Mouse (Mus musculus): Measurements from ENCODE around the gene Olfr1022.

Gene Olfr1022

DNA sequence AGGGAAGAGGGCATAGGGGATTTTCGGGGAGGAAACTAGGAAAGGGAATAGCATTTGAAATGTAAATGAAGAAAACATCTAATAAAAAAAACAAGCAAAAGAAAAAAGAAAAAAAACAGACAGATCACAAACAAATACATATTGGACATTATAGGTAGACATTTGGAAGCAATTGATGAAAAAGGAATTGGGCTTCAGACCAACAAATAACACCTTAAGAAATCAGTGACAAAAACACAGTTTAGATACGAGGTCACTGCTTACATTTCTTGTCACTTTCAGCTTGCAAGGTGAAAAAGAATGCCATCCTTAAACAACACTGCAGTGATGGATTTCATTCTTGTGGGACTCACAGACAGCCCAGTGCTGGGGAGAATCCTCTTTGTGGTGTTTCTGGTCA is at the start of gene Olfr1022:
TSS of gene Olfr1022 (plus strand) at position 301 of the 400 bp plus-strand sequence.
- DNase-seq (ENCODE audit: low spot score in 2 of 2): no peak

DNA sequence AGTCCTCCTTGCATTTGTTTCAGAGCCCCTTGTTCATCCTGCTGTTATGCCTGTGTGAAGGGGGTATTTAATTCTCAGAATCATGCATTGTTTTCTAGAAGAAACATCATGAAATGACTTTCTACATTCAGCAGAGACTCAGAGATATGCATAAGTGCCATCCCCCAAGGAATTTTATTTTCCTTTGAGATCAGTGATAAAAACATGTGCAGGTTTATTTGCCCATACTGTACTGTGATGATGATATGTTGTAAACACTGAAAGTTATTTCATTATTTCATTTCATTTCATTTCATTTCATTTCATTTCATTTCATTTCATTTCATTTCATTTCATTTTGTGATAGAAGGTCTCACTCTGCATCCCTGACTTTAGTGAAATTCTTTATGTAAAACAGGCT is 23.0 kb upstream of the Olfr1022 start, which contains the start of gene Olfr1019:
TSS of gene Olfr1019 (minus strand) at position 101 of the 400 bp plus-strand sequence.
- DNase-seq (ENCODE audit: low spot score in 2 of 2): no peak

DNA sequence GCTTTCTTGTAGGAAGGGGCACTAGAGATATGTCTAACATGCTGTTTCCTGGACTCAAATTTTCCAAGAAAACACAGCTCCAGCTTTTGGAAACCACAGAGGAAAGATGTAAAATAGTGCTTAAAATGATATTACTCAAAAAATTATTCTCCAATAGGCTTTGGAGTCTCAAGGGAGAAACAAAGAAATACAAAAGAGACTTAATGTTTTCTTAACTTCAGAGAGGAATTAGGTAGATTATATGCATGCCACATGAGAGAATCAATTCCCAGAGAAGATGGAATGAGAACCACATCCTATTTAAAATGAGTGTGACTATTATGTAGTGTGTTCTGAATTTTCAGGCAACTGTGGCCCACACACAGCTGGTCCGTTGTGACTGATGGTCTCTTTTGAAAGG is 21.7 kb upstream of the Olfr1022 start, which contains the start of gene Olfr1020:
TSS of gene Olfr1020 (plus strand) at position 301 of the 400 bp plus-strand sequence.
- DNase-seq (ENCODE audit: low spot score in 2 of 2): no peak

DNA sequence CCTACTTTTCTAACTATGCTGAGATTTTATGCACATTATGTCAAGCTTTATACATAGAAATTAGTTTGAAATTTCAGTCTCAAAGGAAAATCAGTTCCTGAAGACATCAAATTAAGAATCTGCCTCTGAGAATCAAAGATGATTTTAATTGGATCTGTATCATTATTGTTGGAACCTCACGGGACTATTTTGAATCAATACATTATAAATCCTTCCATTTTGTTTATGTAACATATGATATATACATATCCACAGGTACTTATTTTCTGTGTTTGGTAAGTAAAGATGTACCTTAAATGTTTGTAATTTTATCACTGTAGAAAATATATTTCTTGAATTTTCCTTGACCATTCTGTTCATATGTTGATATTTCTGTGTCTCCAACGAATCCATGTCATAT is 16.9 kb downstream of the Olfr1022 start, which contains the start of gene Olfr1023:
TSS of gene Olfr1023 (plus strand) at position 301 of the 400 bp plus-strand sequence.
- DNase-seq (ENCODE audit: low spot score in 2 of 2): no peak

DNA sequence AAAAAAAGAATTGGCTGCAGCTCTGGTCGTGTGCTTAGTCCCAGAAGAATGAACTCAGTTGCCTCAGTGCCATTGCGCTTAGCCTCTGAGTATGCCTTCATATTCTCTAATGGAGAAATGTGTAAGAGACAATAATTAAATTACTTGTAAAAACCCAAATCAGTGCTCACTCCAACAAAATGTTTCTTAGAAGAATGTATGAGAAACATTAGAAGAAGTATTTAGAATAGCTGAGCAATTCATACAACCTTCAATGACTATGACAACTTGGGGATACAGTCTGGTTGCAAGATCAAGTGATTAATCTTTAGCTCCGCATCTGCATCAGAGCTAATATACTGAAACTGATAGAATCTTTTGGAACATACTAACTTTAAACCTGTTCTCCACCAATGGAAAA is 36.6 kb downstream of the Olfr1022 start, which contains the start of gene Olfr1024:
TSS of gene Olfr1024 (minus strand) at position 101 of the 400 bp plus-strand sequence.
- no peak for DNase-seq (ENCODE audit: low spot score in 2 of 2)

DNA sequence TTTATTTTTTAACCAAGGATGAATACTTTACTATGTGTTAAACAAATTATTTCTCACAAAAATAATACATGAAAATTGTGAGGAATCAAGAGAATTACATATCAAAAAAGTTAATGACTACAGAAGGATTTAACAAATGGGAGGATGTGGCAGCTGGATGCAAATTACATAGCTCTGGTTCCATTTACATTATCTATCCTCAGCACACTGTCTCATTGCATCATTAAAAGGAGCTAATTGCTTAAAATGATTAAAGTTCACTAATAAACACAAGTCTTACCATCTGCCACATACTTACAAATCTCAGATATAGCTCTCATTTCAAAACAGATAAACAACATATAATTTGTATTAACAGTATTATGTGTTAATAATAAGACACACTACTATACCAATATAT is 44.8 kb downstream of the Olfr1022 start:
- DNase-seq (ENCODE audit: low spot score in 2 of 2): no peak

DNA sequence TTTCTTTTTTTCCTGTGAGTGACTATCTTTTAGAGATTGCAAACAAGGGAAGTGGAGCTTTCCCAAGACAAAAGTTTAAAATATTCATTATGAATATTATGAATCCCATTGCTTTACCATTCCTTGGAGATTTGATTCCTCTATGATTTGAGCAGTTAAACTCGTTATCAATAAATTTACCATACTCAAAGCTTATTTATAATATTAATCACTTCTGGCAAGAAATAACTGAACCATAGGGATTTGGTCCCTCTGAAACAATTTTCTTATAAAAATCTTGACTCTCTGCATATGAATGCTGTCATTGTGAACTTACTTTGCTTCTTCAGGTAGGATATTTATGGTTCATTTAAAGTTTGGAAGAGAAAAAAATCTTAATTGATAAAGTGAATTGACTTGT is 46.5 kb downstream of the Olfr1022 start, which contains the start of gene Olfr1025-ps1:
TSS of gene Olfr1025-ps1 (plus strand) at position 301 of the 400 bp plus-strand sequence.
- DNase-seq (ENCODE audit: low spot score in 2 of 2): no peak

All from urinary bladder, postnatal 4 days (tissue).